Mouse (Mus musculus): ENCODE measurements at regions not wholly inside any gene's neighbourhood (a gene's known extent, or its start where the extent isn't known, plus 50 kb on each side); places are given as distances from the start of the nearest gene placed in this dataset.

DNA sequence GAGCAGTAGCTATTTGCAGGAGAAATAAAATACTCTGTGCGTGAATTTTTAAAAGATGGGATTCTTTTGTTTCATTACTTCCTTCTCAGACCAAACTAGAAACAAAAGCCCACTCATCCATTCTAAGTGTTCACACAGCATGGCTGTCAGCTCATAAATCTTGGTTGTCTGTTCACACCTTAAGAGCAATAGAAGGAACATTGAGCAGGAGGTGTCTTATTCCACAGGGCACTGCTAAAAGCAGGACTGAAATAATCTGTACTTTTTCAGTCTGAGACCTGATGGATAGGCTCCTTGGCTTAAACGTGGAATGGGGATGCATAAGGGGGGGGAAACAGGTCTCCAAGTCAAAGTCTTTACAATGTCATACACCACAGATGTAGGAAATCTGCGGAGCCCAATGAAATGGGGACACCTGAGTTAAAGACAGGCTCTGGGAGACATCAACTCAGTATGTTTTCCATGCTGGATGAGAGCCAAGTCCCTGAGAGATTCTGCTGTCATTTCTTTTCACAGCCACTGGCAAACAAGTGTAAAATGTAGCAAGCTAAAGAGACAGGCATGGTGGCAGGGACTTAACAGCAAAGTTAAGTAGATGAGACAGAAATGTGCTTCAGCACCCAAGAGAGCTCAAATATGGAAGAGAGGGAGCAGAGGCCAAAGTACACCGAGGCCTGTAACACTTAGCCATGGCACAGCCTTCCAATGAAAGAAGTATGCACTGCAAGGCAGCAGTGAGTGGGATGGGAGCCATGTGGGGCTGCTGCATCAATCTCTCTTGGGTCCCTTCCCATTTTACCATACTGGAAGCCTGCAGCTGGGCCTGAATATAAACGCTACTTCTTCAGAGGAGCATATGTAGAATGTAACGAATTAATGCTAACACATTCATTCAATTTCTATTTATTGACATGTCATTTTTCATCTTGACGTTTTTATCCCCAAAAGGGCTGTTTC is 2492.0 kb upstream of the Gm7489 start:
- DNase-seq (ENCODE audit: low spot score): peak; percentile 9
- WGBS: 56% methylated on average over 7 of the region's 7 CpGs
- H3K4me2 ChIP-seq (ENCODE audit: low read length): no peak overlapping the region

DNA sequence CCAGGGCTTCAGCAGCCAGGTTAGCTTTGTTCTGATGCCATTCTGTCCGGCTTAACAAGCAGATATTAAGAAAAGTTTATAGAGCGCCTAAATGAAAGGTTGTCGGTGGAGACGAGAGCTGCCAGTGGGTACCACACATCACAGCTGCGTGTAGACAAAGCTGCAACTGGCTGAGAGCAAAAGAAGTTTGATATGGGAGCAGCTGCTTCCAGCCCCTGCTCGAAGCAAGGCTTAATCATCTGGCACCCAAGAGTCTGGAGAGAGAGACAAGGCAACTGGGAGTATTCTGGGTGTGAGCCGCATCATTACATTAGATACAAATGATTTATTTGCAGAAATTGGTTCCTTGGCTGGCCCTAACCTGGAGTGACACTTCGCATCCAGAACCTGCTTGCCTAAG is 2488.7 kb upstream of the Gm7489 start:
- WGBS: 76% methylated on average over 8 of the region's 8 CpGs
- Histone ChIP-seq H3K27ac (no peak overlapping the region), H3K36me3 (ENCODE audit: insufficient read depth, low read length) (no peaks in the 10 kb centered on the region), H3K4me1 (replicated peaks; ENCODE audit: insufficient read depth, low read length) (no peaks in the 10 kb centered on the region), H3K4me2 (ENCODE audit: low read length) (no peak overlapping the region), H3K4me3 (replicated peaks; ENCODE audit: low read depth, low read length) (no peak overlapping the region), H3K9me3 (replicated peaks; ENCODE audit: low read length) (no peaks in the 10 kb centered on the region), H3K9ac (ENCODE audit: low read depth, low read length) (no peak overlapping the region), H3K27me3 (ENCODE audit: insufficient read depth, low read length) (no peaks in the 10 kb centered on the region)
- ATAC-seq (replicated peaks; ENCODE audit: low FRiP score, low read depth): no peak
- no peak for DNase-seq (ENCODE audit: low spot score)
- TF ChIP-seq CTCF (IDR thresholded peaks at IDR 0.05; ENCODE audit: low read depth): no peak

More for the DNA sequence above, 2492.0 kb upstream of the Gm7489 start:
- Histone ChIP-seq H3K4me1 (replicated peaks; ENCODE audit: insufficient read depth, low read length) (no peaks in the 10 kb centered on the region), H3K4me3 (replicated peaks; ENCODE audit: low read depth, low read length) (no peak overlapping the region), H3K9ac (ENCODE audit: low read depth, low read length) (no peak overlapping the region), H3K36me3 (ENCODE audit: insufficient read depth, low read length) (no peaks in the 10 kb centered on the region), H3K27ac (no peak overlapping the region), H3K9me3 (replicated peaks; ENCODE audit: low read length) (no peaks in the 10 kb centered on the region), H3K27me3 (ENCODE audit: insufficient read depth, low read length) (no peaks in the 10 kb centered on the region)
- TF ChIP-seq CTCF (IDR thresholded peaks at IDR 0.05; ENCODE audit: low read depth): no peak
- ATAC-seq (replicated peaks; ENCODE audit: low FRiP score, low read depth): no peak

DNA sequence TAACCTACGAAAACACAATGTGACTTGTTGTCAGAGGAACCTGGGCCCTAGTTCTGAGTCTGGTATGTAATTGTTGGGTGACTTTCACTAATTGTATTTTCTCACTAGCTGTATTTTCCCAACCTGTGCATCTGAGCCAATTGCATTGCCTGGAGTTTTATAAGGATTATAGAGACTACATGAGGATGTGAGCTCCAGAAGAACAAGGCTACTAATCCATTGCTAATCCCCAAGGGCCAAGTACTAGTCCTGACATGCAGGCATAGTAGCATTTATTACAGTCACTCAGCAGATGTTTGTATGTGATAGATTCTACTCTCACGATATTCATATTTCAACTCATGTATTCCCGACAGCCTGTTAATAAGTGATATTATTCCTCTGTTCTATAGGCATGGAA is 2481.1 kb upstream of the Gm7489 start:
- Histone ChIP-seq H3K36me3 (ENCODE audit: insufficient read depth, low read length) (no peaks in the 10 kb centered on the region), H3K4me2 (ENCODE audit: low read length) (no peak overlapping the region), H3K9me3 (replicated peaks; ENCODE audit: low read length) (no peaks in the 10 kb centered on the region), H3K9ac (ENCODE audit: low read depth, low read length) (no peak overlapping the region), H3K4me3 (replicated peaks; ENCODE audit: low read depth, low read length) (no peak overlapping the region), H3K27me3 (ENCODE audit: insufficient read depth, low read length) (no peaks in the 10 kb centered on the region), H3K4me1 (replicated peaks; ENCODE audit: insufficient read depth, low read length) (no peaks in the 10 kb centered on the region), H3K27ac (no peak overlapping the region)
- DNase-seq (ENCODE audit: low spot score) (no peak), ATAC-seq (replicated peaks; ENCODE audit: low FRiP score, low read depth) (no peak)
- TF ChIP-seq CTCF (IDR thresholded peaks at IDR 0.05; ENCODE audit: low read depth): no peak
- WGBS: 94% methylated on average over 3 of the region's 3 CpGs

DNA sequence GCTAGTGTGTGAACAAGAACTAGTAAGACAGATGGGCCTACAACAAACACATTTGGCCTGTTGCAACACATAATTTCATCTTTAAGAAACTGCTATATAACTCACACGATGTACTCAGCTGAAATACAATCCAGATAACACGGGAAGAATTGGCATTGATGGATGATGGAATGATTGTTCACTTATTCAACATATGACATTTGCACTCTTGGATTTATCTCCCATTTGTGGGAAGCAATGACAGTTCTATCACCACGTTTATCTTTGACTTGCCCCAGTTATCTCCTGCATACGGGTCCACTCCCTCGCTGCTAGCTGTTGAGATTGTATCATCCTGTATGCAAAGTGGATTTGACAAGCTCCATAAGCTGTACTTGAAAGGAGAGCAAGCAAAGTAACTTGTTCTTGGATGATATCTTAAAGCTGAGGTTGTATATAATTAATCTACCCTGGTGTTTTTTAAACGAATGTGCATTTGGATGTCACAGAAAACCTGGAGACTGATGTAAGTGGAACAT is 2474.9 kb upstream of the Gm7489 start:
- WGBS: 64% methylated on average over 6 of the region's 6 CpGs
- no peak for TF ChIP-seq CTCF (IDR thresholded peaks at IDR 0.05; ENCODE audit: low read depth)
- no peaks in the 10 kb centered on the region for H3K9me3 ChIP-seq (replicated peaks; ENCODE audit: low read length)
- no peaks in the 10 kb centered on the region for H3K4me1 ChIP-seq (replicated peaks; ENCODE audit: insufficient read depth, low read length)
- DNase-seq (ENCODE audit: low spot score) (no peak), ATAC-seq (replicated peaks; ENCODE audit: low FRiP score, low read depth) (no peak)
- no peaks in the 10 kb centered on the region for H3K27me3 ChIP-seq (ENCODE audit: insufficient read depth, low read length)
- H3K4me3 ChIP-seq (replicated peaks; ENCODE audit: low read depth, low read length): no peak overlapping the region
- no peak overlapping the region for H3K4me2 ChIP-seq (ENCODE audit: low read length)
- no peak overlapping the region for H3K9ac ChIP-seq (ENCODE audit: low read depth, low read length)
- no peaks in the 10 kb centered on the region for H3K36me3 ChIP-seq (ENCODE audit: insufficient read depth, low read length)
- no peak overlapping the region for H3K27ac ChIP-seq

DNA sequence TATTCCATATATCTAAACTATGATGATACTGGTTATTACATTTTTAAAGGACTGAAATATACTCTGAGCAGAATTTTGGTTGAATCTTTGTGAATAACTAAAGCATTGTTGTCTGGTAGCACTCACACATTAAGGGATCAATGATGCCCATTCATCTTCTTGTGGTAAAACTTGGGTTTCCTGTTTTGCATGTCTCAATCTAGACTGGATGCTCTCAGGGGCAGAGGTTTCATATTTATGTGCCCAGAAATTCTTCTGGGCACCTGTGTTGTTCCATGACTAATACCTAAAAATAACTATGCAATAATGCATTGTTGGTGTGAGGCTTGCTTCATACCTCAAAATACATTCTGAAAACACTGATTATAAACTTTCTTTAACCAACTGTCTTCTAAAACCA is 2472.7 kb upstream of the Gm7489 start:
- no peak for ATAC-seq (replicated peaks; ENCODE audit: low FRiP score, low read depth)

DNA sequence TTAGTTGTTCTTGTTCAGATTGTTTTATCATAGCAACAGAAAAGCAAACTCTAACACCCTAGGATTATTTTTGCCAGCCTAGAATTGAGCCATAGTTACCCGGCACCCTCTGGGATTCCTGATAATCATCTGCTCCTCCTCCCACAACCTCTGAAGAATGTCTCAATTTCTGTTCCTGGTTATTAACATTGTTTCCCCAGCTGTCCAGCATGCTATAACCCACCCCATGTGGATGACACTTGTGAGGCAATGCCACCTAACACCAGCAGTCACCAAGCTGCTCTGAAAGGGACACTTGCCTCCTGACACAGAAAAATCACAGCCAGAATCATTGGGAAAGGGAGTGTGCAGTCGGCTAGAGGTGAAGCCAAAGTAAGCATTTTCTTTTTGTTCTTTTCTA is 2442.1 kb upstream of the Gm7489 start:
- Histone ChIP-seq H3K9ac (ENCODE audit: low read depth, low read length) (no peak overlapping the region), H3K27me3 (ENCODE audit: insufficient read depth, low read length) (no peaks in the 10 kb centered on the region), H3K4me1 (replicated peaks; ENCODE audit: insufficient read depth, low read length) (no peaks in the 10 kb centered on the region), H3K9me3 (replicated peaks; ENCODE audit: low read length) (no peaks in the 10 kb centered on the region), H3K4me3 (replicated peaks; ENCODE audit: low read depth, low read length) (no peak overlapping the region), H3K27ac (no peak overlapping the region), H3K36me3 (ENCODE audit: insufficient read depth, low read length) (no peaks in the 10 kb centered on the region), H3K4me2 (ENCODE audit: low read length) (no peak overlapping the region)
- DNase-seq (ENCODE audit: low spot score) (no peak), ATAC-seq (replicated peaks; ENCODE audit: low FRiP score, low read depth) (no peak)
- 50% methylated on average over 2 of the region's 2 CpGs for WGBS
- no peak for TF ChIP-seq CTCF (IDR thresholded peaks at IDR 0.05; ENCODE audit: low read depth)

More for the DNA sequence above, 2472.7 kb upstream of the Gm7489 start:
- Histone ChIP-seq H3K9me3 (replicated peaks; ENCODE audit: low read length) (no peaks in the 10 kb centered on the region), H3K27me3 (ENCODE audit: insufficient read depth, low read length) (no peaks in the 10 kb centered on the region), H3K4me3 (replicated peaks; ENCODE audit: low read depth, low read length) (no peak overlapping the region), H3K9ac (ENCODE audit: low read depth, low read length) (no peak overlapping the region), H3K27ac (no peak overlapping the region), H3K4me1 (replicated peaks; ENCODE audit: insufficient read depth, low read length) (no peaks in the 10 kb centered on the region), H3K36me3 (ENCODE audit: insufficient read depth, low read length) (no peaks in the 10 kb centered on the region), H3K4me2 (ENCODE audit: low read length) (no peak overlapping the region)
- no peak for TF ChIP-seq CTCF (IDR thresholded peaks at IDR 0.05; ENCODE audit: low read depth)
- no peak for DNase-seq (ENCODE audit: low spot score)
